Mouse (Mus musculus): ENCODE data around the gene Lrp5. TPM values are rescaled to one million over a fixed set of nuclear protein-coding genes. Genes with fewer than 3 reads are reported as not detected.

The Lrp5 gene
- polyA plus RNA-seq, 1 experiment from 2014 or later: 1.4 TPM

- ATAC-seq (ENCODE audit: low FRiP score): no peak
- Histone ChIP-seq H3K9ac (peak overlapping the region; percentile 88), H3K4me3 (peak overlapping the region; percentile 79), H3K4me1 (replicated peaks) (peaks cover 22% of the 10 kb centered on the region), H3K27ac (no peak overlapping the region), H3K27me3 (no peaks in the 10 kb centered on the region), H3K9me3 (no peaks in the 10 kb centered on the region), H3K4me2 (peak overlapping the region; percentile 62), H3K36me3 (peaks cover 7% of the 10 kb centered on the region)
- WGBS: 48% methylated on average over 10 of the region's 10 CpGs
Measured at GRCm38 (mm10) chr19:3709013-3709787, 22.8 kb upstream of the Lrp5 start.

GRCm38 (mm10) chr19:3708078-3709012 is 22.0 kb upstream of the Lrp5 start, which contains the start of gene 1810055G02Rik:
TSS of gene 1810055G02Rik (plus strand) at chr19:3708293.
- Histone ChIP-seq H3K36me3 (peaks cover 6% of the 10 kb centered on the region; the same call in 1 of the 2 replicates), H3K4me2 (peak within 1 kb of the TSS; percentile 62), H3K4me3 (peak within 1 kb of the TSS; percentile 79), H3K4me1 (replicated peaks) (peaks cover 21% of the 10 kb centered on the region), H3K27ac (peak within 1 kb of the TSS; percentile 93), H3K9me3 (no peaks in the 10 kb centered on the region), H3K27me3 (no peaks in the 10 kb centered on the region), H3K9ac (peak within 1 kb of the TSS; percentile 88)
- under 1% methylated on average over 61 of the region's 61 CpGs for WGBS
- peak; percentile 98 for ATAC-seq (ENCODE audit: low FRiP score)

- H3K27ac ChIP-seq: peak overlapping the region; percentile 93
- H3K4me1 ChIP-seq (replicated peaks): peaks cover 21% of the 10 kb centered on the region
- H3K36me3 ChIP-seq: peaks cover 6% of the 10 kb centered on the region; the same call in 1 of the 2 replicates
- 42% methylated on average over 10 of the region's 10 CpGs for WGBS
- peak overlapping the region; percentile 79 for H3K4me3 ChIP-seq
- no peak for ATAC-seq (ENCODE audit: low FRiP score)
- peak overlapping the region; percentile 88 for H3K9ac ChIP-seq
- no peaks in the 10 kb centered on the region for H3K27me3 ChIP-seq
- H3K9me3 ChIP-seq: no peaks in the 10 kb centered on the region
- peak overlapping the region; percentile 62 for H3K4me2 ChIP-seq
Measured at GRCm38 (mm10) chr19:3707553-3707952, 21.2 kb upstream of the Lrp5 start.

- ATAC-seq (ENCODE audit: low FRiP score): no peak
- Histone ChIP-seq H3K4me2 (no peak overlapping the region), H3K4me1 (replicated peaks) (peaks cover 21% of the 10 kb centered on the region), H3K9ac (no peak overlapping the region), H3K4me3 (no peak overlapping the region), H3K9me3 (no peaks in the 10 kb centered on the region), H3K36me3 (0 out of 2 replicates have a peak, but pooled peaks cover 2% of the 10 kb centered on the region), H3K27ac (no peak overlapping the region), H3K27me3 (no peaks in the 10 kb centered on the region)
- WGBS: 63% methylated on average over 1 of the region's 1 CpGs
Measured at GRCm38 (mm10) chr19:3706258-3706657, 19.9 kb upstream of the Lrp5 start.

DNA sequence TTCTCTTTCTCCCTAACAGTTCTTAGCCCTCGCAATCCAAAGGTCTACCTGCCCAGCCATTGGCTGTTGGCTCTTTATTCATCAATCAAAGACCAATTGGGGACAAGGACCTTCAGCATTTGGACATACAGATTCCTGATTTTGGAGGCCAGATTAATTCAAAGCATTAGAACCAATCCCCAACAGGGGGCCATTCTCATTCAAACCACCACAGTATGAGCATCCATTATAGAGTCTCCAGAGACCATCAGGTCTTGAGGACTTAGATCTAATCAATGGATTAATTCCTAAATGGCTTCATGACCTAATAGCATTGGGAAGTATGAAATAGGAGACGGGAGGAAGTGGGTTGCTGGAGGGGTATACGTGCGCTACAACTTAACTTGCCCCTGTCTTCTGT is 16.1 kb upstream of the Lrp5 start:
- H3K36me3 ChIP-seq: no peaks in the 10 kb centered on the region
- H3K27ac ChIP-seq: no peak overlapping the region
- peaks cover 3% of the 10 kb centered on the region for H3K4me1 ChIP-seq (replicated peaks)
- no peak for ATAC-seq (ENCODE audit: low FRiP score)
- 82% methylated on average over 4 of the region's 4 CpGs for WGBS
- H3K9ac ChIP-seq: no peak overlapping the region
- no peaks in the 10 kb centered on the region for H3K27me3 ChIP-seq
- no peaks in the 10 kb centered on the region for H3K9me3 ChIP-seq
- no peak overlapping the region for H3K4me3 ChIP-seq
- no peak overlapping the region for H3K4me2 ChIP-seq

GRCm38 (mm10) chr19:3699508-3700438 is 13.4 kb upstream of the Lrp5 start:
- Histone ChIP-seq H3K9ac (no peak overlapping the region), H3K4me2 (no peak overlapping the region), H3K4me3 (no peak overlapping the region), H3K27ac (no peak overlapping the region), H3K4me1 (replicated peaks) (no peaks in the 10 kb centered on the region), H3K9me3 (no peaks in the 10 kb centered on the region), H3K27me3 (no peaks in the 10 kb centered on the region), H3K36me3 (no peaks in the 10 kb centered on the region)
- 36% methylated on average over 6 of the region's 6 CpGs for WGBS
- ATAC-seq (ENCODE audit: low FRiP score): no peak; the same call in 1 of the 2 replicates

DNA sequence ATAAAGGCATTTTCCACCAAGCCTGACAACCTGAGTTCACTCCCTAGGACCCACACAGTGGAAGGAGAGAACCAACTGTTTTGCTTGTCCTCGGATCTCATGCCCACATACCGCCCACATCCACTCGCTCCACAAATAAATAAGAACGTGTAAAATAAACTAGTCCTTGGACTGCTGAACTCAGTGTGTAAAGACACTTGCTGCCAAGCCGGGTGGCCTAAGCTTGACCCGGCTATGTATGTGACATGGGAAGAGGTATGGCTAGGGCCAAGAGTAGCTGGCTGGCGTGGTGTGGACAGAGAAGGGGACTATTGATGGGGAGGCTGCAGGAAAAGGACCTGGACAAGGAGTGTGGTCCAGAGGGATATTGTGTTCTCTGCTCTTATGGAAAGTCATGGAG is 11.7 kb upstream of the Lrp5 start:
- ATAC-seq (ENCODE audit: low FRiP score): no peak
- H3K36me3 ChIP-seq: no peaks in the 10 kb centered on the region
- H3K4me2 ChIP-seq: no peak overlapping the region
- no peak overlapping the region for H3K4me3 ChIP-seq
- H3K9ac ChIP-seq: no peak overlapping the region
- no peaks in the 10 kb centered on the region for H3K27me3 ChIP-seq
- no peak overlapping the region for H3K27ac ChIP-seq
- 92% methylated on average over 7 of the region's 7 CpGs for WGBS
- H3K9me3 ChIP-seq: no peaks in the 10 kb centered on the region
- no peaks in the 10 kb centered on the region for H3K4me1 ChIP-seq (replicated peaks)

GRCm38 (mm10) chr19:3695976-3696375 is 9.6 kb upstream of the Lrp5 start:
- Histone ChIP-seq H3K4me1 (replicated peaks) (no peaks in the 10 kb centered on the region), H3K4me2 (no peak overlapping the region), H3K9me3 (no peaks in the 10 kb centered on the region), H3K36me3 (no peaks in the 10 kb centered on the region), H3K4me3 (no peak overlapping the region), H3K9ac (no peak overlapping the region), H3K27ac (no peak overlapping the region), H3K27me3 (no peaks in the 10 kb centered on the region)
- WGBS: 84% methylated on average over 8 of the region's 8 CpGs
- ATAC-seq (ENCODE audit: low FRiP score): no peak

DNA sequence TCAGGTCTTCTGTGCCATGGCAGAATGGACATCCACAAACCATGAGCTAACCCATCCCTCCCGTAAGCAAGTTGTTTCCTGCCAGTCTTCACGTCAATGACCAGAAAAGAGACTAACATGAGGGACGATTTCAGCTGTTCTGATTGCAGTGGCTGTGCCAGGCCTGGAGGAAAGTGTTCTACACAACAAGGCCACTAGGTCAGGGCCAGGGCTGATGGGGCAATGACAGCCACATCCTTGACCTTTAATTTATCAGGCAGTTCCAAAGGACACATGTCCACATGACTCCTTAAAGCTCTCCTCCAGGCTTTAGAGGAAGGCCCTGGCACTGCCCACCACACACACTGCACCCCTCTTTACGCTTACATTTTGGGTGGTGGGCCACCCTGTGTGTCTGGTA is 9.1 kb upstream of the Lrp5 start:
- WGBS: 84% methylated on average over 4 of the region's 4 CpGs
- Histone ChIP-seq H3K36me3 (no peaks in the 10 kb centered on the region), H3K4me3 (no peak overlapping the region), H3K4me2 (no peak overlapping the region), H3K27me3 (no peaks in the 10 kb centered on the region), H3K9me3 (no peaks in the 10 kb centered on the region), H3K4me1 (replicated peaks) (no peaks in the 10 kb centered on the region), H3K9ac (no peak overlapping the region), H3K27ac (no peak overlapping the region)
- ATAC-seq (ENCODE audit: low FRiP score): no peak

- no peaks in the 10 kb centered on the region for H3K4me1 ChIP-seq (replicated peaks)
- no peak for ATAC-seq (ENCODE audit: low FRiP score)
- H3K36me3 ChIP-seq: no peaks in the 10 kb centered on the region
- no peak overlapping the region for H3K4me3 ChIP-seq
- H3K27ac ChIP-seq: no peak overlapping the region
- 81% methylated on average over 3 of the region's 3 CpGs for WGBS
- no peak overlapping the region for H3K4me2 ChIP-seq
- no peaks in the 10 kb centered on the region for H3K27me3 ChIP-seq
- no peaks in the 10 kb centered on the region for H3K9me3 ChIP-seq
- no peak overlapping the region for H3K9ac ChIP-seq
Measured at GRCm38 (mm10) chr19:3695006-3695405, 8.6 kb upstream of the Lrp5 start.

DNA sequence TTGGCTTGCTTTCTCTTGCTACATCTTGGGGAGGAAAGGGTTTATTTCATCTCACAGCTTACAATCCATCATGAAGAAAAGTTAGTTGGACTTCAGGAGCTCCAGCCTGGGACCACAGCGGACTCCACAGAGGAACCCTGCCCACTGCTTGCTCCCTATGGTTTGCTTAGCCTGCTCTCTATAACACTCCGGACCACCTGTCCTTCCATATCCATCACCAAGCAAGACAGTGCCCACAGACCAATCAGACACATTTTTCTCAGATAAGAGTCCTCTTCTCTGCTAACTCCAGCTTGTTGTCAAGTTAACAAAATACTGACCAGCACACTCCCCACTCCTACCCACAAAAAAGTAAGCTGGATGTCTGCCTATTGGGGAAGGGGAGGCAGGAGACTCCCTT is 8.1 kb upstream of the Lrp5 start:
- no peak overlapping the region for H3K4me2 ChIP-seq
- H3K9ac ChIP-seq: no peak overlapping the region
- no peak for ATAC-seq (ENCODE audit: low FRiP score)
- 82% methylated on average over 2 of the region's 2 CpGs for WGBS
- H3K36me3 ChIP-seq: no peaks in the 10 kb centered on the region
- no peaks in the 10 kb centered on the region for H3K4me1 ChIP-seq (replicated peaks)
- H3K4me3 ChIP-seq: no peak overlapping the region
- no peaks in the 10 kb centered on the region for H3K9me3 ChIP-seq
- no peaks in the 10 kb centered on the region for H3K27me3 ChIP-seq
- no peak overlapping the region for H3K27ac ChIP-seq
